Mouse (Mus musculus) CH12.LX (cell line): ENCODE results near the gene Akap9. TPM values are rescaled to one million over a fixed set of nuclear protein-coding genes. Genes with fewer than 3 reads are reported as not detected.

ENCODE experiments used
- DNase-seq: peaks from one replicate; pipeline ENCODE4 v3.0.0-alpha.2; 2013; ENCODE audit errors: extremely low read depth
- H3K27ac ChIP-seq: 2 replicates; pipeline ENCODE4 v1.5.1; 2012; ENCODE audit warnings: low read depth, mild to moderate bottlenecking, control low read depth, moderate library complexity; ENCODE audit not compliant: insufficient read depth
- H3K27me3 ChIP-seq: replicated peaks from 2 replicates; pipeline ENCODE3; 2012; ENCODE audit warnings: inconsistent platforms
- H3K36me3 ChIP-seq, 2 experiments: replicated peaks in 1 of 2; 2 replicates each; pipeline versions ENCODE3 to v1.6.1; 2012; ENCODE audit warnings: inconsistent platforms in 1 of 2, low read length in 1 of 2, mild to moderate bottlenecking in 1 of 2, mixed read lengths in 1 of 2, moderate library complexity in 1 of 2; ENCODE audit not compliant: control insufficient read depth in 1 of 2, insufficient read depth in 1 of 2
- H3K4me1 ChIP-seq, 2 experiments: 2 replicates each; pipeline ENCODE4 v1.6.1; 2012; ENCODE audit warnings: inconsistent platforms in 1 of 2, moderate library complexity in 1 of 2; ENCODE audit not compliant: insufficient read depth in 2 of 2, control insufficient read depth in 1 of 2
- H3K4me2 ChIP-seq: 2 replicates; pipeline ENCODE4 v1.6.1; 2012; ENCODE audit warnings: low read depth, mild to moderate bottlenecking, control low read depth; ENCODE audit not compliant: poor library complexity, insufficient read depth, severe bottlenecking
- H3K4me3 ChIP-seq, 3 experiments: fragments of 150-350 bp in 1 of 3; sonication (generic) in 1 of 3; replicated peaks in 1 of 3; 2 replicates each; pipeline versions ENCODE3 to v1.5.1; 2011 to 2012; ENCODE audit warnings: low read depth in 2 of 3, low read length in 2 of 3, mild to moderate bottlenecking in 2 of 3, moderate library complexity in 2 of 3, control low read depth in 1 of 3, improper control_type of control experiment in 1 of 3, inconsistent platforms in 1 of 3, mixed read lengths in 1 of 3; ENCODE audit not compliant: poor library complexity in 1 of 3
- H3K79me2 ChIP-seq: replicated peaks from 2 replicates; pipeline ENCODE4 v1.6.1; 2012; ENCODE audit warnings: mild to moderate bottlenecking, moderate library complexity; ENCODE audit not compliant: control insufficient read depth, poor library complexity, insufficient read depth, severe bottlenecking; ENCODE audit errors: extremely low read depth
- H3K9ac ChIP-seq: 2 replicates; pipeline ENCODE4 v1.6.1; 2012; ENCODE audit warnings: low read depth, mild to moderate bottlenecking, control low read depth, moderate library complexity; ENCODE audit not compliant: insufficient read depth
- H3K9me3 ChIP-seq: replicated peaks from 2 replicates; pipeline ENCODE3; 2012; ENCODE audit warnings: low read length, inconsistent platforms, mixed read lengths
- CHD1 ChIP-seq: IDR thresholded peaks from 2 replicates; pipeline ENCODE4 v1.6.1; 2012; ENCODE audit warnings: low read depth, low read length, improper control_type of control experiment, inconsistent platforms
- CHD2 ChIP-seq: IDR thresholded peaks from 2 replicates; pipeline ENCODE4 v1.6.1; 2011; ENCODE audit warnings: low read length, improper control_type of control experiment
- CTCF ChIP-seq, 2 experiments: IDR thresholded peaks in 1 of 2; conservative IDR thresholded peaks in 1 of 2; 2 replicates each; pipeline ENCODE4 v1.5.1; 2011 to 2012; ENCODE audit warnings: low read depth in 2 of 2, low read length in 2 of 2, improper control_type of control experiment in 1 of 2, inconsistent platforms in 1 of 2, mild to moderate bottlenecking in 1 of 2, moderate library complexity in 1 of 2
- E2F4 ChIP-seq: IDR thresholded peaks from 2 replicates; pipeline ENCODE4 v1.6.1; 2011; ENCODE audit warnings: low read depth, low read length, improper control_type of control experiment; ENCODE audit not compliant: insufficient replicate concordance
- ELF1 ChIP-seq: IDR thresholded peaks from 2 replicates; pipeline ENCODE4 v1.6.1; 2014; ENCODE audit warnings: low read depth, mild to moderate bottlenecking, inconsistent platforms, low read length, improper control_type of control experiment
- GABPA ChIP-seq: IDR thresholded peaks from 2 replicates; pipeline ENCODE4 v1.6.1; 2012; ENCODE audit warnings: low read depth, low read length, improper control_type of control experiment, inconsistent platforms; ENCODE audit not compliant: insufficient replicate concordance
- HCFC1 ChIP-seq: IDR thresholded peaks from 2 replicates; pipeline ENCODE4 v1.6.1; 2012; ENCODE audit warnings: low read depth, mild to moderate bottlenecking, inconsistent platforms, low read length, improper control_type of control experiment
- IRF4 ChIP-seq: IDR thresholded peaks from 2 replicates; pipeline ENCODE4 v1.6.1; 2014; ENCODE audit warnings: low read depth, mild to moderate bottlenecking, inconsistent platforms, low read length, improper control_type of control experiment
- JUN ChIP-seq: IDR thresholded peaks from 2 replicates; pipeline ENCODE4 v1.6.1; 2011; ENCODE audit warnings: low read depth, mild to moderate bottlenecking, low read length, improper control_type of control experiment, moderate library complexity; ENCODE audit not compliant: insufficient read depth
- JUND ChIP-seq: conservative IDR thresholded peaks from 2 replicates; pipeline ENCODE4 v1.6.1; 2011; ENCODE audit warnings: low read depth, low read length, improper control_type of control experiment
- KAT2A ChIP-seq: IDR thresholded peaks from 2 replicates; pipeline ENCODE4 v1.6.1; 2012; ENCODE audit warnings: low read length, improper control_type of control experiment, inconsistent platforms; ENCODE audit not compliant: insufficient replicate concordance
- MAFK ChIP-seq: IDR thresholded peaks from 2 replicates; pipeline ENCODE4 v1.6.1; 2011; ENCODE audit warnings: low read length, improper control_type of control experiment; ENCODE audit not compliant: insufficient replicate concordance
- MAX ChIP-seq: IDR thresholded peaks from 2 replicates; pipeline ENCODE4 v1.6.1; 2011; ENCODE audit warnings: low read length, improper control_type of control experiment
- MAZ ChIP-seq: IDR thresholded peaks from 2 replicates; pipeline ENCODE4 v1.6.1; 2012; ENCODE audit warnings: low read depth, mild to moderate bottlenecking, inconsistent platforms, low read length, improper control_type of control experiment, moderate library complexity
- MEF2A ChIP-seq: IDR thresholded peaks from 2 replicates; pipeline ENCODE4 v1.6.1; 2014; ENCODE audit warnings: low read depth, mild to moderate bottlenecking, inconsistent platforms, low read length, improper control_type of control experiment, borderline replicate concordance
- MXI1 ChIP-seq: IDR thresholded peaks from 2 replicates; pipeline ENCODE4 v1.6.1; 2011; ENCODE audit warnings: mild to moderate bottlenecking, low read depth, low read length, improper control_type of control experiment
- MYC ChIP-seq: IDR thresholded peaks from 2 replicates; pipeline ENCODE4 v1.6.1; 2011; ENCODE audit warnings: low read depth, mild to moderate bottlenecking, improper control_type of control experiment, low read length
- NELFE ChIP-seq: IDR thresholded peaks from 2 replicates; pipeline ENCODE4 v1.6.1; 2011; ENCODE audit warnings: low read depth, low read length, improper control_type of control experiment
- PAX5 ChIP-seq: IDR thresholded peaks from 2 replicates; pipeline ENCODE4 v1.6.1; 2012; ENCODE audit warnings: low read length, inconsistent platforms, mixed read lengths
- POLR2A ChIP-seq: IDR thresholded peaks from 2 replicates; pipeline ENCODE4 v1.6.1; 2011; ENCODE audit warnings: low read depth, mild to moderate bottlenecking, improper control_type of control experiment, low read length
- RAD21 ChIP-seq: IDR thresholded peaks from 2 replicates; pipeline ENCODE4 v1.6.1; 2011; ENCODE audit warnings: low read depth, mild to moderate bottlenecking, low read length, improper control_type of control experiment, moderate library complexity
- SIN3A ChIP-seq: IDR thresholded peaks from 2 replicates; pipeline ENCODE4 v1.6.1; 2012; ENCODE audit warnings: low read length, improper control_type of control experiment, inconsistent platforms
- TBP ChIP-seq: conservative IDR thresholded peaks from 2 replicates; pipeline ENCODE4 v1.6.1; 2011; ENCODE audit warnings: low read depth, low read length, improper control_type of control experiment
- TCF12 ChIP-seq: IDR thresholded peaks from 2 replicates; pipeline ENCODE4 v1.6.1; 2014; ENCODE audit warnings: low read depth, mild to moderate bottlenecking, inconsistent platforms, low read length, improper control_type of control experiment
- UBTF ChIP-seq: IDR thresholded peaks from 2 replicates; pipeline ENCODE4 v1.6.1; 2012; ENCODE audit warnings: low read depth, mild to moderate bottlenecking, inconsistent platforms, low read length, improper control_type of control experiment, moderate library complexity
- USF1 ChIP-seq: IDR thresholded peaks from 2 replicates; pipeline ENCODE4 v1.6.1; 2014; ENCODE audit warnings: low read depth, mild to moderate bottlenecking, inconsistent platforms, low read length, improper control_type of control experiment
- ZC3H11A ChIP-seq: IDR thresholded peaks from 2 replicates; pipeline ENCODE4 v1.6.1; 2012; ENCODE audit warnings: low read depth, mild to moderate bottlenecking, inconsistent platforms, low read length, improper control_type of control experiment
- ZKSCAN1 ChIP-seq: IDR thresholded peaks from 2 replicates; pipeline ENCODE4 v1.6.1; 2012; ENCODE audit warnings: low read depth, inconsistent platforms, low read length, improper control_type of control experiment, borderline replicate concordance
- ZMIZ1 ChIP-seq: IDR thresholded peaks from 2 replicates; pipeline ENCODE4 v1.6.1; 2012; ENCODE audit warnings: low read depth, mild to moderate bottlenecking, inconsistent platforms, low read length, improper control_type of control experiment
- dilution Hi-C: fragments of 300-500 bp; cut with MboI; formaldehyde crosslinking; loops from 2 replicates; pipeline ENCODE4 v1.14.3; 2020; ENCODE audit warnings: low sequenced_read_pairs; ENCODE audit not compliant: extremely low pct_unique_long_range_greater_than_20kb, extremely low pct_ligation_motif_present
- in situ Hi-C: fragments of 300-500 bp; cut with MboI; formaldehyde crosslinking; loops from 3 replicates; pipeline ENCODE4 v1.14.3; 2019; ENCODE audit warnings: low sequenced_read_pairs, low pct_ligation_motif_present, low pct_unique_long_range_greater_than_20kb, mixed read lengths
- polyA plus RNA-seq: library from polyadenylated mRNA; unstranded; fragments of >175 nt; gene quantifications from 2 replicates; pipeline ENCODE4 v1.2.1, GENCODE M21; 2012; ENCODE audit warnings: low read depth; ENCODE audit not compliant: insufficient read length
- total RNA-seq, 2 experiments: library from RNA; depleted of rRNA; stranded (reverse); fragments of 300-350 nt in 1 of 2; fragments of >200 nt in 1 of 2; gene quantifications; 2 replicates each; pipeline ENCODE4 v1.2.3; 2012 to 2014

Akap9 gene
- total and polyA plus RNA-seq, 3 experiments, result 10.3 to 15.6 (median 12.8) TPM

DNA sequence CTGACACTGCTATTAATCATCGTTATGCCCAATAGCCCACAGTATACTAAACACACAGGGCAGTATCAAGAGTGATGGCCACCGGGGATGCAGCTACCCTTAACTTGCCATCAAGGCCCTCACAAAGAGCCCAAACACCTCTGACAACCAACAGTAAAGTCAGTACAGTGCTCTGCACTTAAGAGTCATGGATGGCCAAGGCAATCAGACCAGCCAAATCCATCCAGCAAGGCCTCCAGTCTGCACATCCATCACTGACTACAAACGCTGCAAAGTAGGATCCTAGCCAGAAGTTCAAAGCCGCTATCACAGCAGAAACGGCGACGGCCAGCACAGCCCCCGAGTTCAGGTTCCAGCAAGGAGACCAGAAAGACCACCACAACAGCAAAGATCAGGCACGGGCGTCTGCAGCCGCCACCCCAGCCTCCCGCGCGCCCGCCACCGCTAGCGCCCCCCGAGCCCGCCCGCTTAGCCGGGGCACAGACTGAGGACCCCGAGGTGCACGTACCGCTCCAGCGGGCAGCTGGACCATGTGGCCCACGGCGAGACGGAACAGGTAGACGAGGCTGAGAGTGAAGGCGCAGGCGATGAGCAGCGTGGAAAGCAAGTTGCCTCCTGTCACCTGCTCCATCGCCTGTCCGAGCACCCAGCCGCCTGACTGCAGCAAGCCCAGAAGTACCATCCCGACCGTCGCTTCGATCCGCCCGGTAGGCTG lies 175.9 kb downstream of the Akap9 start:
- DNase-seq, result no peak
- Histone ChIP-seq H3K4me3 (peak overlapping the region; percentile 94 to 100 (median 99)), H3K79me2 (peaks cover 21% of the 10 kb centered on the region), H3K27ac (peak overlapping the region; percentile 90), H3K9ac (peak overlapping the region; percentile 74), H3K36me3 (peaks cover 23 to 40% of the 10 kb centered on the region in 2 experiments), H3K9me3 (peaks cover 3% of the 10 kb centered on the region), H3K27me3 (no peaks in the 10 kb centered on the region), H3K4me2 (peak overlapping the region; percentile 57), H3K4me1 (peaks cover 8 to 34% of the 10 kb centered on the region in 2 experiments; a peak in 3 of 4 replicates)
- in situ Hi-C loops, result loop anchor here (10.0 kb wide), 1 partner anchor 81 kb away; no protein-coding TSS in a partner anchor
- 0 out of 2 replicates have a peak, but pooled peaks have one; percentile 48 for TF ChIP-seq UBTF
- no peak for TF ChIP-seq ZKSCAN1
- dilution Hi-C loops, result no loop called here

GRCm38 (mm10) chr5:4104341-4105040 lies 176.6 kb downstream of the Akap9 start, which contains the start of gene Cyp51:
Gene Cyp51, minus strand, starts transcription at chr5:4104746.
- no peaks in the 10 kb centered on the region for H3K27me3 ChIP-seq
- H3K4me2 ChIP-seq, result peak within 1 kb of the TSS; percentile 79
- in situ Hi-C loops, result loop anchor here (10.0 kb wide), 1 partner anchor 80 kb away; no protein-coding TSS in a partner anchor
- peak; percentile 91 for DNase-seq
- peak within 1 kb of the TSS; percentile 74 for H3K9ac ChIP-seq
- dilution Hi-C loops, result no loop called here
- H3K36me3 ChIP-seq, result peaks cover 17 to 33% of the 10 kb centered on the region in 2 experiments
- H3K79me2 ChIP-seq, result peaks cover 21% of the 10 kb centered on the region
- H3K4me1 ChIP-seq, result peaks cover 8 to 32% of the 10 kb centered on the region in 2 experiments; a peak in 3 of 4 replicates
- H3K4me3 ChIP-seq, result peak within 1 kb of the TSS; percentile 94 to 100 (median 99)
- H3K9me3 ChIP-seq, result peaks cover 3% of the 10 kb centered on the region
- H3K27ac ChIP-seq, result peak within 1 kb of the TSS; percentile 90
- peak; percentile 78 for TF ChIP-seq TBP
- 0 out of 2 replicates have a peak, but pooled peaks have one; percentile 24 for TF ChIP-seq CHD2
- TF ChIP-seq MEF2A, result 0 out of 2 replicates have a peak, but pooled peaks have one; percentile 41
- TF ChIP-seq ZMIZ1, result peak; percentile 70
- TF ChIP-seq UBTF, result no peak
- TF ChIP-seq SIN3A, result peak; percentile 67
- TF ChIP-seq GABPA, result no peak
- TF ChIP-seq NELFE, result peak; percentile 71
- TF ChIP-seq HCFC1, result peak; percentile 62
- no peak for TF ChIP-seq ELF1
- no peak for TF ChIP-seq PAX5
- TF ChIP-seq JUN, result no peak
- peak; percentile 74 for TF ChIP-seq POLR2A
- TF ChIP-seq RAD21, result no peak
- no peak for TF ChIP-seq USF1
- TF ChIP-seq KAT2A, result peak; percentile 80; the same call in 1 of the 2 replicates
- TF ChIP-seq IRF4, result no peak; the same call in 1 of the 2 replicates
- TF ChIP-seq ZC3H11A, result no peak
- TF ChIP-seq MAFK, result no peak
- no peak for TF ChIP-seq ZKSCAN1
- TF ChIP-seq MXI1, result peak; percentile 72
- TF ChIP-seq CHD1, result no peak
- peak; percentile 79 for TF ChIP-seq MYC
- TF ChIP-seq E2F4, result no peak
- TF ChIP-seq MAZ, result no peak; the same call in 1 of the 2 replicates
- TF ChIP-seq JUND, result no peak
- peak; percentile 73; the same call in 1 of the 2 replicates for TF ChIP-seq TCF12
- 0 out of 2 replicates have a peak, but pooled peaks have one; percentile 45 for TF ChIP-seq MAX
- no peak for TF ChIP-seq CTCF (conservative IDR thresholded peaks at IDR 0.05 in 1 of 2, IDR thresholded peaks at IDR 0.05 in 1 of 2; ENCODE audit: low read depth in 2 of 2, low read length in 2 of 2)
